10 mouse cellular contexts compared by ENCODE assay signal in the genomic region with DNA sequence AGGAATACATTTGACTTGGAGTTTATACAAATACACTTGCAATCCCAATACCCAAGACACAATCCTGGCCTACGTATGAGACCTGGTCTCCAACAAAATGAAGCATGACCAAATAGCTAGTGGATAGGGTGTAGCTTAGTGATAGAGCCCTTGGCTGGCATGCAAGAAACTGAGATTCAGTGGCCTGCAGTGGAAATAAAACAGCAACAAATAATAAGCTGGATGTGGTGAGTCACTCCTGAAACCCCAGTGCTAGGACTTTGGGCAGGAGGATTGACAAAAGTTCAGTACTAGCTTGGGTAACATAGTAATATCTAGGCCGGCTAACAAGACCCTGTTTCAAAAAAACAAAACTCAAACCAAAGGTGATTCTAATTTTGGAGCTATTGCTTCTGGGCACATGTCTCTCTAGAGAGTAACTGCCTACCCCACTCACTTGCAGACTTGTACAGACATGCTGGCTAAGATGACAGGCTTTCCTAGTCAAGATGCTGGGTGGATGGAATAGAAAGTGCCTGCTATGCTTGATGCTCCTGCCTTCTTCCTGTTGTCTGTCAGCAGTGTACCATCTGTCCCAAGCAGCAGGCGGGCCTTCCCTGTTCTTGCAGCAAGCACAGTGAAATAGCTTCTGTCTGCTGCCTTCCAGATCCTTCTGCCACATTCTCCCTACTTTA. TPM values are rescaled to one million over a fixed set of nuclear protein-coding genes. Genes with fewer than 3 reads are reported as not detected.
DNase-seq lines count a peak whose midpoint lies in the region; ATAC-seq and TF ChIP-seq lines count a peak whose summit lies in the region.
"Had no signal": no experiment of that assay in that cellular context is flagged by ENCODE, and none has a peak within 500 bp of the region (broad histone marks: within the 10 kb centered on the region; RNA-seq: fewer than 3 reads in every experiment).

No protein-coding gene starts in this region.

- ATAC-seq in midbrain, postnatal 0 days (ENCODE audit: low FRiP score) = no peak
- no peak for ATAC-seq in midbrain, embryonic 16.5 days
- ATAC-seq in forebrain, embryonic 14.5 days = peak; percentile 52; the same call in 1 of the 2 replicates
- ATAC-seq in erythroid progenitor cell, adult 5-6 weeks (replicated peaks; ENCODE audit: low FRiP score, poor library complexity, severe bottlenecking) = no peak
- ATAC-seq in midbrain, embryonic 11.5 days (ENCODE audit: low FRiP score) = no peak
- no peak for ATAC-seq in liver, postnatal 0 days
- no peak for ATAC-seq in granulocyte monocyte progenitor cell, adult 5-6 weeks (replicated peaks; ENCODE audit: poor library complexity, severe bottlenecking)

- no peak overlapping the region for H3K27ac ChIP-seq in midbrain, postnatal 0 days (ENCODE audit: low read depth, low read length)
- no peak overlapping the region; the same call in 1 of the 2 replicates for H3K27ac ChIP-seq in midbrain, embryonic 16.5 days (ENCODE audit: low read length)
- no peak overlapping the region for H3K27ac ChIP-seq in forebrain, embryonic 14.5 days (ENCODE audit: low read depth, low read length)
- H3K27ac ChIP-seq in midbrain, embryonic 11.5 days (ENCODE audit: low read depth, low read length) = no peak overlapping the region
- no peak overlapping the region for H3K27ac ChIP-seq in liver, postnatal 0 days (ENCODE audit: low read depth)
- H3K27ac ChIP-seq: heart, embryonic 13.5 days had no signal

- no peaks in the 10 kb centered on the region for H3K9me3 ChIP-seq in midbrain, postnatal 0 days (ENCODE audit: low read length)
- H3K9me3 ChIP-seq in midbrain, embryonic 16.5 days (replicated peaks; ENCODE audit: control insufficient read depth, low read length, poor library complexity, severe bottlenecking) = no peaks in the 10 kb centered on the region
- H3K9me3 ChIP-seq in forebrain, embryonic 14.5 days (replicated peaks; ENCODE audit: control insufficient read depth, low read length) = no peaks in the 10 kb centered on the region
- no peaks in the 10 kb centered on the region for H3K9me3 ChIP-seq in midbrain, embryonic 11.5 days (ENCODE audit: control insufficient read depth, low read length)
- H3K9me3 ChIP-seq in liver, postnatal 0 days (ENCODE audit: low read length) = no peaks in the 10 kb centered on the region
- H3K9me3 ChIP-seq: heart, embryonic 13.5 days had no signal

- H3K9ac ChIP-seq in midbrain, postnatal 0 days (replicated peaks; ENCODE audit: low read length, poor library complexity, severe bottlenecking) = no peak overlapping the region
- no peak overlapping the region for H3K9ac ChIP-seq in midbrain, embryonic 16.5 days (ENCODE audit: low read depth, low read length)
- no peak overlapping the region for H3K9ac ChIP-seq in forebrain, embryonic 14.5 days (ENCODE audit: low read length)
- no peak overlapping the region for H3K9ac ChIP-seq in midbrain, embryonic 11.5 days (ENCODE audit: low read length)
- no peak overlapping the region for H3K9ac ChIP-seq in liver, postnatal 0 days (replicated peaks)
- H3K9ac ChIP-seq: heart, embryonic 13.5 days had no signal

- no peak for TF ChIP-seq EP300 in liver, postnatal 0 days (IDR thresholded peaks at IDR 0.05; ENCODE audit: low read depth)

- H3K4me1 ChIP-seq in midbrain, postnatal 0 days (ENCODE audit: insufficient read depth, low read length) = no peaks in the 10 kb centered on the region
- H3K4me1 ChIP-seq in midbrain, embryonic 16.5 days (ENCODE audit: control insufficient read depth, insufficient read depth, low read length) = no peaks in the 10 kb centered on the region
- H3K4me1 ChIP-seq in forebrain, embryonic 14.5 days (ENCODE audit: control insufficient read depth, insufficient read depth, low read length) = no peaks in the 10 kb centered on the region
- H3K4me1 ChIP-seq in midbrain, embryonic 11.5 days (ENCODE audit: control insufficient read depth, insufficient read depth, low read length) = no peaks in the 10 kb centered on the region
- no peaks in the 10 kb centered on the region for H3K4me1 ChIP-seq in liver, postnatal 0 days (ENCODE audit: insufficient read depth)
- H3K4me1 ChIP-seq: heart, embryonic 13.5 days had no signal

- H3K27me3 ChIP-seq in midbrain, postnatal 0 days (ENCODE audit: insufficient read depth, low read length) = no peaks in the 10 kb centered on the region
- H3K27me3 ChIP-seq in midbrain, embryonic 16.5 days (ENCODE audit: control insufficient read depth, insufficient read depth, low read depth, low read length) = no peaks in the 10 kb centered on the region
- H3K27me3 ChIP-seq in forebrain, embryonic 14.5 days (replicated peaks; ENCODE audit: control insufficient read depth, insufficient read depth, low read length) = no peaks in the 10 kb centered on the region
- no peaks in the 10 kb centered on the region for H3K27me3 ChIP-seq in midbrain, embryonic 11.5 days (ENCODE audit: control insufficient read depth, insufficient read depth, low read length)
- no peaks in the 10 kb centered on the region for H3K27me3 ChIP-seq in liver, postnatal 0 days (ENCODE audit: insufficient read depth, low read length)
- H3K27me3 ChIP-seq: heart, embryonic 13.5 days had no signal

- WGBS in midbrain, postnatal 0 days = 79% methylated on average over 3 of the region's 3 CpGs
- WGBS in midbrain, embryonic 16.5 days = 82% methylated on average over 3 of the region's 3 CpGs
- 86% methylated on average over 3 of the region's 3 CpGs for WGBS in forebrain, embryonic 14.5 days
- 89% methylated on average over 3 of the region's 3 CpGs for WGBS in midbrain, embryonic 11.5 days
- 82% methylated on average over 3 of the region's 3 CpGs for WGBS in liver, postnatal 0 days (ENCODE audit: insufficient replicate concordance)

- peak; percentile 46 for DNase-seq in midbrain, postnatal 0 days (ENCODE audit: low spot score)
- peak; percentile 64 for DNase-seq in forebrain, embryonic 14.5 days (ENCODE audit: low spot score)
- peak; percentile 13 to 76 for DNase-seq in left cerebral cortex, adult 8-10 months (ENCODE audit: low spot score in 2 of 2)
- DNase-seq in midbrain, embryonic 11.5 days (ENCODE audit: low spot score, missing footprints) = no peak
- DNase-seq in liver, postnatal 0 days = no peak
- DNase-seq: thymus, adult 18-20 months had no signal

- H3K4me3 ChIP-seq in midbrain, postnatal 0 days (ENCODE audit: low read depth, low read length) = no peak overlapping the region
- no peak overlapping the region for H3K4me3 ChIP-seq in midbrain, embryonic 16.5 days (ENCODE audit: low read depth, low read length)
- H3K4me3 ChIP-seq in forebrain, embryonic 14.5 days (ENCODE audit: low read depth, low read length) = no peak overlapping the region
- H3K4me3 ChIP-seq in midbrain, embryonic 11.5 days (ENCODE audit: low read depth, low read length) = no peak overlapping the region
- no peak overlapping the region for H3K4me3 ChIP-seq in liver, postnatal 0 days (ENCODE audit: low read depth, low read length)
- H3K4me3 ChIP-seq: heart, embryonic 13.5 days had no signal

- H3K36me3 ChIP-seq in midbrain, postnatal 0 days (ENCODE audit: insufficient read depth, low read length) = peaks cover 3% of the 10 kb centered on the region; the same call in 1 of the 2 replicates
- peaks cover 2% of the 10 kb centered on the region; the same call in 1 of the 2 replicates for H3K36me3 ChIP-seq in midbrain, embryonic 16.5 days (ENCODE audit: control insufficient read depth, insufficient read depth, low read length)
- H3K36me3 ChIP-seq in forebrain, embryonic 14.5 days (ENCODE audit: control insufficient read depth, insufficient read depth, low read length) = peaks cover 24% of the 10 kb centered on the region
- H3K36me3 ChIP-seq in midbrain, embryonic 11.5 days (ENCODE audit: control insufficient read depth, insufficient read depth, low read length) = peaks cover 5% of the 10 kb centered on the region; the same call in 1 of the 2 replicates
- H3K36me3 ChIP-seq in liver, postnatal 0 days (replicated peaks; ENCODE audit: insufficient read depth, low read length) = peaks cover 11% of the 10 kb centered on the region

- no peak for TF ChIP-seq CTCF in midbrain, postnatal 0 days (IDR thresholded peaks at IDR 0.05)
- TF ChIP-seq CTCF in liver, postnatal 0 days (IDR thresholded peaks at IDR 0.05; ENCODE audit: low read depth) = no peak

- H3K4me2 ChIP-seq in midbrain, postnatal 0 days (ENCODE audit: low read depth, low read length, poor library complexity, severe bottlenecking) = no peak overlapping the region
- no peak overlapping the region for H3K4me2 ChIP-seq in midbrain, embryonic 16.5 days (ENCODE audit: low read length)
- H3K4me2 ChIP-seq in forebrain, embryonic 14.5 days (ENCODE audit: low read length) = no peak overlapping the region
- H3K4me2 ChIP-seq in midbrain, embryonic 11.5 days = no peak overlapping the region
- H3K4me2 ChIP-seq in liver, postnatal 0 days (ENCODE audit: low read depth, low read length) = no peak overlapping the region
- H3K4me2 ChIP-seq: heart, embryonic 13.5 days had no signal

RNA-seq across cellular contexts. Expression of a gene that starts 37.1 kb away (rescaled TPM):
- 27.6 and 37.4 TPM in 2 replicates for total RNA-seq in midbrain, postnatal 0 days (2014; rRNA removed)
- 108 and 116 TPM in 2 replicates for polyA plus RNA-seq in midbrain, postnatal 0 days (2015; fragmentation: Nextera tagmentation; extraction: Ambion mirVana)
- 132 and 136 TPM in 2 replicates for polyA plus RNA-seq in midbrain, embryonic 16.5 days (2015; fragmentation: Nextera tagmentation; extraction: Ambion mirVana)
- polyA plus RNA-seq in forebrain, embryonic 14.5 days (2014; fragmentation: Nextera tagmentation; extraction: Ambion mirVana) = 121 and 143 TPM in 2 replicates
- total RNA-seq in left cerebral cortex, adult 8-10 months (2022) = 10 to 100 TPM; 72.9 to 93.9 (median 80.2) TPM
- total RNA-seq in erythroid progenitor cell, adult 5-6 weeks (2015; ENCODE audit: low replicate concordance) = 1.8 and 15.1 TPM in 2 replicates
- total RNA-seq in erythroid progenitor cell, adult 5-6 weeks (2017; ENCODE audit: low replicate concordance) = 14.6 and 15.4 TPM in 2 replicates
- polyA plus RNA-seq in midbrain, embryonic 11.5 days (2014; fragmentation: Nextera tagmentation; extraction: Ambion mirVana) = 91.4 and 102 TPM in 2 replicates
- polyA plus RNA-seq in liver, postnatal 0 days (2015; fragmentation: Nextera tagmentation; extraction: Ambion mirVana) = 11.7 and 15.0 TPM in 2 replicates
- total RNA-seq in granulocyte monocyte progenitor cell, adult 5-6 weeks (2014; fragmentation: Nextera tagmentation) = 17.1 and 33.3 TPM in 2 replicates
- 32.1 and 53.4 TPM in 2 replicates for total RNA-seq in granulocyte monocyte progenitor cell, adult 5-6 weeks (2017)

RNA-seq across cellular contexts. Expression of a gene that starts 53.4 kb away (rescaled TPM):
- 234 and 372 TPM in 2 replicates for total RNA-seq in midbrain, postnatal 0 days (2014; rRNA removed)
- 387 and 466 TPM in 2 replicates for polyA plus RNA-seq in midbrain, postnatal 0 days (2015; fragmentation: Nextera tagmentation; extraction: Ambion mirVana)
- 406 and 441 TPM in 2 replicates for polyA plus RNA-seq in midbrain, embryonic 16.5 days (2015; fragmentation: Nextera tagmentation; extraction: Ambion mirVana)
- polyA plus RNA-seq in forebrain, embryonic 14.5 days (2014; fragmentation: Nextera tagmentation; extraction: Ambion mirVana) = 502 and 507 TPM in 2 replicates
- total RNA-seq in left cerebral cortex, adult 8-10 months (2022) = 100 to 1,000 TPM; 276 to 295 (median 278) TPM
- 430 and 594 TPM in 2 replicates for total RNA-seq in erythroid progenitor cell, adult 5-6 weeks (2015; ENCODE audit: low replicate concordance)
- 425 and 602 TPM in 2 replicates for total RNA-seq in erythroid progenitor cell, adult 5-6 weeks (2017; ENCODE audit: low replicate concordance)
- polyA plus RNA-seq in midbrain, embryonic 11.5 days (2014; fragmentation: Nextera tagmentation; extraction: Ambion mirVana) = 708 and 733 TPM in 2 replicates
- polyA plus RNA-seq in liver, postnatal 0 days (2015; fragmentation: Nextera tagmentation; extraction: Ambion mirVana) = 228 and 239 TPM in 2 replicates
- total RNA-seq in granulocyte monocyte progenitor cell, adult 5-6 weeks (2014; fragmentation: Nextera tagmentation) = 317 and 379 TPM in 2 replicates
- total RNA-seq in granulocyte monocyte progenitor cell, adult 5-6 weeks (2017) = 566 and 641 TPM in 2 replicates

Comparison
In these comparisons a context has a peak if more than half of its experiments do, and no peak if none do; other contexts are left out.
1. DNase-seq: peak in midbrain, postnatal 0 days (single experiment), forebrain, embryonic 14.5 days (single experiment) and left cerebral cortex, adult 8-10 months (2 of 2); none in midbrain, embryonic 11.5 days (single experiment) and liver, postnatal 0 days (single experiment).